Mouse (Mus musculus): ENCODE measurements around the gene Plagl2.

DNA sequence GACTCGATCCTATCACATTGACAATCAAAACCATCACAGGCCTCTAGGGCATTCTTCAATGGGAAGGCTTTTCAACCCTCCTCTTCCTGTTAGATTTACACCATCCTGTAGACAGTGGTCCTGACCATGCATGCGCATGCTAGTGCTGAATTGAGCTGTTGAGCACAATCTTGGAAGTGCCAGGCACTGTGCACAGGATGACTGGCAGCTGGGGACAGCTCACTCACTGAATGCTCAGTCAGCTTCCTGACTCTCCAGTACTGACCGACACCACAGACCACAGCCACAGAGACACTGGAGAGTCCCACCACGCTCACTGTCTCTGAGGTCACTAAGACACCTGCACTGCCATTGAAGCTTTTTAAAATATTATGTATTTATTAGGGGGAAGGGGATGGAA is 25.8 kb downstream of the Plagl2 start:
- no peak for TF ChIP-seq CTCF (IDR thresholded peaks at IDR 0.05; ENCODE audit: insufficient read depth, low read length)
- TF ChIP-seq POLR2A (IDR thresholded peaks at IDR 0.05; ENCODE audit: borderline replicate concordance, extremely low read depth, low read depth, low read length): no peak
